Mouse (Mus musculus) stomach, postnatal 0 days (tissue): ENCODE results near the gene Vps13c.

ENCODE experiments used
- CTCF ChIP-seq: IDR thresholded peaks from 2 replicates; pipeline ENCODE4 v1.5.1; 2016; ENCODE audit warnings: antibody characterized with exemption, low read depth, mild to moderate bottlenecking, moderate library complexity
- EP300 ChIP-seq: optimal IDR thresholded peaks from 2 replicates; pipeline ENCODE3; 2016; ENCODE audit warnings: antibody characterized with exemption

- TF ChIP-seq EP300, result no peak
- TF ChIP-seq CTCF, result no peak
Observed at GRCm38 (mm10) chr9:67849846-67850245, 9.7 kb downstream of the Vps13c start.
